Mouse (Mus musculus): ENCODE results near the gene Klf16.
"Not testable (repeated sequence)": the region's sequence is repeated elsewhere in the genome, so short reads cannot be mapped to it uniquely, and the experiment has no call there.

DNA sequence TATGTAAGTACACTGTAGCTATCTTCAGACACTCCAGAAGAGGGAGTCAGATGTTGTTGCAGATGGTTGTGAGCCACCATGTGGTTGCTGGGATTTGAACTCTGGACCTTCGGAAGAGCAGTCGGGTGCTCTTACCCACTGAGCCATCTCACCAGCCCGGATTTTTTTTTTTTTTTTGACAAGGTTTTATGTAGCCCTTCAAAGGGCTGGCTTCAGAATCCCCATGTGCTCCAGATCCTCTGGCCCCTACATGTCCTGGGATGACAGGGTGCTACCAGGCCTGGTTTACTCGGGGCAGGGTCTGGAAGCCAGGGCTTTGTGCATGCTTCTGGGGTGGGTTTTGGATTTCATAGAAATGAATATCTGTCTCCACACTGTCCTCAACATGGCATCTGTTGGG is 28.6 kb upstream of the Klf16 start, which contains the start of gene Gm49322:
- not testable (repeated sequence) for TF ChIP-seq CTCF (IDR thresholded peaks at IDR 0.05; ENCODE audit: low read depth, low read length); POLR2A (IDR thresholded peaks at IDR 0.05; ENCODE audit: extremely low read depth, insufficient read depth, low read length)

Data from liver, adult 2 months (tissue).